In the genomic region with DNA sequence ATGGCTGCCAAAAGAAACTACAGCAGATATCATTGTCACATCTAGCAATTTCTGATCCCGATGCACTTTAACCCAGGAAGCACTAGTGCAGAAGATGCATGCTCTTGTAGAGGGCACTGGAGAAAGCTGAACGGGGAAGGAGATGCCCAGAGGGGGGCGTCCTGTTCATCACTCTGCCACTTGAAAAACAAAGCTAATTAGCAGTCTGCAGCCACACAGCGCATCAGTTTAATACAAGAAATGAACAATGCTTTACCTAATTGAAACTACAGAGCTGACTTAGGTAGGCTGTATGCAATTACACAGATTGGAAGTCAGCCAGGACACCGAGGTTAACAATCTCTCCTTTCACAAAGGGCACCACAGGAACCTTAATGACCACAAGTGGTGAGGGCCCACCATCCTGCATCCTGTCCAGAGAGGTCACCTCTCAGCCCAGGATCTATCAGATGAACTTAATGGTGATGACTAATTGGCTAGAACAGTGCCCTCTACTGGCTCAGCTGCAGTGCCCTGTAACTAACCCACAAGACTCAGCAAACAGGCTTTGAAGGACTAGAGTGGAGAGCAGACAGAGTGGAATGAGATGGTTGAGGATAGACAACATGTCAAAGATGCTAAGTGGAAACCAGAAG, we compare ENCODE assay signal across 12 mouse cellular contexts.
DNase-seq lines count a peak whose midpoint lies in the region; ATAC-seq and TF ChIP-seq lines count a peak whose summit lies in the region.
"Had no signal": no experiment of that assay in that cellular context is flagged by ENCODE, and none has a peak within 500 bp of the region (broad histone marks: within the 10 kb centered on the region; RNA-seq: fewer than 3 reads in every experiment).

No protein-coding gene starts in this region.

- no peak overlapping the region for H3K27ac ChIP-seq in forebrain, embryonic 14.5 days (ENCODE audit: low read depth, low read length)
- no peak overlapping the region for H3K27ac ChIP-seq in forebrain, embryonic 15.5 days (replicated peaks)
- no peak overlapping the region for H3K27ac ChIP-seq in small intestine, adult 2 months (ENCODE audit: insufficient read depth, low read depth, low read length)
- H3K27ac ChIP-seq: hindbrain, embryonic 12.5 days; limb, embryonic 12.5 days; neural tube, embryonic 12.5 days had no signal

- no peaks in the 10 kb centered on the region for H3K36me3 ChIP-seq in forebrain, embryonic 14.5 days (ENCODE audit: control insufficient read depth, insufficient read depth, low read length)
- no peaks in the 10 kb centered on the region for H3K36me3 ChIP-seq in forebrain, embryonic 15.5 days
- no peaks in the 10 kb centered on the region for H3K36me3 ChIP-seq in small intestine, adult 2 months (ENCODE audit: control insufficient read depth, insufficient read depth, low read length)
- H3K36me3 ChIP-seq: hindbrain, embryonic 12.5 days; limb, embryonic 12.5 days; neural tube, embryonic 12.5 days had no signal

- no peak for TF ChIP-seq POLR2A in small intestine, adult 2 months (IDR thresholded peaks at IDR 0.05; ENCODE audit: low read depth, low read length)

- 35% methylated on average over 5 of the region's 5 CpGs for WGBS in forebrain, embryonic 14.5 days
- WGBS in forebrain, embryonic 15.5 days = 28% methylated on average over 5 of the region's 5 CpGs
- 79% methylated on average over 5 of the region's 5 CpGs for WGBS in small intestine, adult 2 months

- no peak overlapping the region for H3K9ac ChIP-seq in forebrain, embryonic 14.5 days (ENCODE audit: low read length)
- H3K9ac ChIP-seq in forebrain, embryonic 15.5 days (replicated peaks) = no peak overlapping the region
- H3K9ac ChIP-seq: hindbrain, embryonic 12.5 days; limb, embryonic 12.5 days; neural tube, embryonic 12.5 days had no signal

- no peak overlapping the region for H3K4me3 ChIP-seq in forebrain, embryonic 14.5 days (ENCODE audit: low read depth, low read length)
- H3K4me3 ChIP-seq in forebrain, embryonic 15.5 days = no peak overlapping the region
- H3K4me3 ChIP-seq in small intestine, adult 2 months (ENCODE audit: low read depth, low read length) = no peak overlapping the region
- H3K4me3 ChIP-seq: erythroblast, embryonic 14.5 days; hindbrain, embryonic 12.5 days; limb, embryonic 12.5 days; neural tube, embryonic 12.5 days had no signal

- H3K27me3 ChIP-seq in forebrain, embryonic 14.5 days (replicated peaks; ENCODE audit: control insufficient read depth, insufficient read depth, low read length) = no peaks in the 10 kb centered on the region
- H3K27me3 ChIP-seq in forebrain, embryonic 15.5 days = no peaks in the 10 kb centered on the region
- H3K27me3 ChIP-seq in small intestine, adult 2 months (ENCODE audit: control insufficient read depth, insufficient read depth, low read length) = no peaks in the 10 kb centered on the region
- H3K27me3 ChIP-seq: hindbrain, embryonic 12.5 days; limb, embryonic 12.5 days; neural tube, embryonic 12.5 days had no signal

- H3K4me1 ChIP-seq in forebrain, embryonic 14.5 days (ENCODE audit: control insufficient read depth, insufficient read depth, low read length) = peaks cover 13% of the 10 kb centered on the region
- peaks cover 21% of the 10 kb centered on the region for H3K4me1 ChIP-seq in forebrain, embryonic 15.5 days
- H3K4me1 ChIP-seq in small intestine, adult 2 months (ENCODE audit: control insufficient read depth, insufficient read depth, insufficient read length, low read length) = no peaks in the 10 kb centered on the region
- H3K4me1 ChIP-seq: hindbrain, embryonic 12.5 days had no signal

- DNase-seq in forebrain, embryonic 14.5 days (ENCODE audit: low spot score) = peak; percentile 20
- peak; percentile 35 for DNase-seq in lung, postnatal 36 days
- DNase-seq in lung, postnatal 4 days = no peak
- peak; percentile 16 for DNase-seq in adipocyte (ENCODE audit: low spot score)
- DNase-seq in thymus, postnatal 36 days = no peak
- no peak for DNase-seq in right cerebral cortex, adult 2 months (ENCODE audit: low spot score in 2 of 2)

- no peak for ATAC-seq in forebrain, embryonic 14.5 days
- ATAC-seq in forebrain, embryonic 15.5 days (replicated peaks) = no peak

- no peaks in the 10 kb centered on the region for H3K9me3 ChIP-seq in forebrain, embryonic 14.5 days (replicated peaks; ENCODE audit: control insufficient read depth, low read length)
- H3K9me3 ChIP-seq in forebrain, embryonic 15.5 days = no peaks in the 10 kb centered on the region
- H3K9me3 ChIP-seq: hindbrain, embryonic 12.5 days; limb, embryonic 12.5 days; neural tube, embryonic 12.5 days had no signal

- TF ChIP-seq CTCF in small intestine, adult 2 months (IDR thresholded peaks at IDR 0.05; ENCODE audit: extremely low read depth, insufficient read length, insufficient replicate concordance, low read depth, low read length) = peak; percentile 23; the same call in 1 of the 2 replicates

- no peak overlapping the region for H3K4me2 ChIP-seq in forebrain, embryonic 14.5 days (ENCODE audit: low read length)
- no peak overlapping the region for H3K4me2 ChIP-seq in forebrain, embryonic 15.5 days (replicated peaks)
- H3K4me2 ChIP-seq: hindbrain, embryonic 12.5 days; limb, embryonic 12.5 days; neural tube, embryonic 12.5 days had no signal

Comparison
In these comparisons a context has a peak if more than half of its experiments do, and no peak if none do; other contexts are left out.
1. DNase-seq: peak in forebrain, embryonic 14.5 days (single experiment), lung, postnatal 36 days (single experiment) and adipocyte (single experiment); none in lung, postnatal 4 days (0 of 2), thymus, postnatal 36 days (0 of 2) and right cerebral cortex, adult 2 months (0 of 2).